Mouse (Mus musculus) adrenal gland, postnatal 4 days (tissue): ENCODE results near the gene Fads2. TPM values are rescaled to one million over a fixed set of nuclear protein-coding genes. Genes with fewer than 3 reads are reported as not detected.

Experiments
- DNase-seq, 2 experiments: peaks; one replicate each; pipeline ENCODE4 v3.0.0; 2021 to 2022; ENCODE audit warnings: low spot score in 2 of 2, mixed read lengths in 2 of 2
- total RNA-seq, 2 experiments: library from RNA; stranded (reverse); gene quantifications; 2 replicates each; pipeline ENCODE4 v1.2.3; 2021

Gene Fads2
- total RNA-seq, 2 experiments from 2014 or later = 385 to 397 TPM

DNA sequence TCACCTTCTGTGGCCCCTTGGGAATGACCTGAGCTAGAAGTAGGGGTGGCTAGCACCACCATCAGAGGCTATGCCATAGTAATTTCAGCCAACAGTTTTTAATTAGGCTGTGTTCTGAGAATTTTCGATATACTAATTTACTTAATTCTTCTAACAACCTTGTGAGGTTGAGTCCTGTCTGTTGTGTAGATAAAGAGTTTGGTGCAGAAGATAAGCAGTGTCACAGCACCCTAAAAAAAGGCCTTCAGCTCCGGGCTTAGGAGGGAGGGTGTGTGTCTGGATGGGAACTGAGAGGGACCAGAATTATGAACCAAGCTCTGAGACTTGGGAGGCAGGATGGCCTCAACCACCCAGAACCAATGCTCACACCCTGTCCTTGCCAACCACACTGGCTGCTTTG, 55.8 kb downstream of the Fads2 start:
- no peak for DNase-seq

DNA sequence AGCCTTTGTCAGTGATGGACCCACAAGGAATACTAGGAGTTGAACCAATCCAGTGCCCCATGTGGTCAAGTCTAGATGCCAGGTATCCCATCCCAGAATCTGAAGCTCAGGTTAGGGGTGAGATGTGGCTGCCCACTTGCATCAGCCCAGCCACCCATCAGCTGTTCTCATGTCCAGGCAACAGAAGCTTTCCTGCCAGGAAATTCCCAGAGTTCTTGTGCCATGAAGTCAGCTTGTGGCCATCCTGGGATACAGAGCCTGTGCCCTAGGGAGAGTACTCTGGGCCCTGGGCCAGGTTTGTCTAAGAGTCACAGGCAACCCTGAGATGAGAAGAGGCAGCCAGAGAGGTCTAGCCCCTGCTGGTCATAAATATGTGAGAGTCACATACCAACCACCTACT, 57.9 kb downstream of the Fads2 start:
- DNase-seq = no peak

DNA sequence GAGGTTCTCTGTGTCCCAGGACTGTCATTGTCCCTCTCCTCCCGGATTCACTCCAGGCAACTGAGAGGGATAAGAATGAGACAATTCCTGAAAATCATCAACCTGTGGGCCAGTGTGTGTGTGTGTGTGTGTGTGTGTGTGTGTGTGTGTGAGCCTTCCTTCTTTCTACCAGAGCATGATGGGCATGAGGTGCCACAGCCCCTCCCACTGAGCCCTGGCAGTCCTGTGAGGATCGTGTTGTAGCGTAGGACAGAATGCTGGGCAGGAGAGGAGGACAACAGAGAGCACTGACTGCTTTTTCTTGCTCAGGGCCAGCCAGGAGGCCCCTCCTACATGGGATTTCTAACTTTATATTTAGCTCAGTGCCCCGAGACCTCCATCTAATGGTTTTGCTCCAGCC, 58.7 kb downstream of the Fads2 start:
- no peak for DNase-seq

DNA sequence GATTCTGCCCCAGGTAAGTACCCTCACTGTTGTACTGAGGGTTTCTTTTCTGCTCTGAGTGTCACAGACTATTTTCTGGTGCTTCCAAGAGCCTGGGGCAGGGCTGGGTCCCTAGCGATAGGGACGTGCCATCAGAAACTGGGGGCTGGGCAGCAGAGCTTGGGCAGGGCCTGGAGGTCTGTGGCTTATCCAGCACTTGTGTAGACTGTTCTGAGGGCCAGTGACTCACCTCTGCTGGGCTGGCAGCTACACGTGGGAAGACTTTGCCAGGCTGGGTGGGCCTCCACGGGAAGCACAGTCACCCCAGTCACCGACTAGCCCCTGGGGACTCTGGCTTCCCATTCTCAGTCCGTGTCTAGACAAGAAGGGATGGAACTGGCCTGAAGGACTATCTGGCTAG, 59.3 kb downstream of the Fads2 start:
- no peak for DNase-seq

DNA sequence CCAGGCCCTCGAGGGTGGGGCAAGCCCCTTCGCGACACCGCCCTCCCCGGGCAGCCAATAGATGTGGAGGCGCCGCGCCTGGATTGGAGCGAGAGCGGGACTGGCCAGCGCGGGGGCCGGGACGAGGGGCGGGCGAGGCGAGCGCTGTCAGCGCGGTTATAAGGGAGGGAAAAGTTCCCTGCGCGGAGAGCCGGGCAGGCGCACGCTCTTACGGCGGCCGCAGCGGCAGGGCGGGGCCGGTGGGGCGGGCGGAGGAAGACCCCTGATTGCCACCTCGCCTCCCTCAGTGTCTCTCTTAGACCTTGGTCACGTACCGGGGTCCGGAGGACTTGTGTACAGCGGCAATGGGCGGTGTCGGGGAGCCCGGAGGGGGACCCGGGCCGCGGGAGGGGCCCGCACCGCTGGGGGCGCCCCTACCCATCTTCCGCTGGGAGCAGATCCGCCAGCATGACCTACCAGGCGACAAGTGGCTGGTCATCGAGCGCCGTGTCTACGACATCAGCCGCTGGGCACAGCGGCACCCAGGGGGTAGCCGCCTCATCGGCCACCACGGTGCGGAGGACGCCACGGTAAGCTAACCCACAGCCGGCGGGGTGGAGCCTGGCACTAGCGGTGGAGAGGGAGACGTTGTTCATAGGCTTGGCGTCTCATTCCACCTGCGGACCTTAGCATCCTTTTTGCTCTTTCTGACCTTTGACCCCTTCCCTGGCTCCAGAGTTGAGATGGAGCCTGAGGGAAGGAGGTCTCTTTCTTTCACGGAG, 60.0 kb downstream of the Fads2 start, which contains the start of gene Fads3:
Fads3 (plus strand) TSS at position 182 of the 761 bp plus-strand sequence.
- no peak for DNase-seq

DNA sequence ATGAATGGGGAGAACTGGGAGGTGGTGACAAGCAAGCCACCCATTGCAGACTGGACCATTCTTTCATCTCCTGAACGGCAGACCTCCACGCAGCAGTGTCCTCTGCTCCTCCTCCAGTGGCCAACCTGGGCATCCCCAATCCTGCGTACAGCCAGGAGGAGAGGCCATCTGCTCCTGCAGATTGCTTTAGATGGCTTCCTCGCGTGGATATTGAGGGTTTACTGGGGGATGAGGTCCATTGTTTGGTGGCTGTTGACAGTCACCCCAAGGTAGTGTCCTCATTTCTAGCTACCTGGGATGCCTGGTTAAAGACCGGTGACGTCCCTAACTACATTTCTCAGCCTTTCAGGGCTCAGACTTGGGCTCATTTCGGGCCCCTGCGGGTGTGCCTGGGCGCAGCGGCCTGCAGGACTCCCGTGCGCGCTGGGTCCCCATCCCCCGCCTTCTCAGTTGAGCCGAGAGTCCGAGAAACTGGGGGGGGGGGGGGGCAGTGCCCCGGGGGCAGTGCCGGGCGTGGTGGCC, 60.6 kb downstream of the Fads2 start:
- no peak for DNase-seq

DNA sequence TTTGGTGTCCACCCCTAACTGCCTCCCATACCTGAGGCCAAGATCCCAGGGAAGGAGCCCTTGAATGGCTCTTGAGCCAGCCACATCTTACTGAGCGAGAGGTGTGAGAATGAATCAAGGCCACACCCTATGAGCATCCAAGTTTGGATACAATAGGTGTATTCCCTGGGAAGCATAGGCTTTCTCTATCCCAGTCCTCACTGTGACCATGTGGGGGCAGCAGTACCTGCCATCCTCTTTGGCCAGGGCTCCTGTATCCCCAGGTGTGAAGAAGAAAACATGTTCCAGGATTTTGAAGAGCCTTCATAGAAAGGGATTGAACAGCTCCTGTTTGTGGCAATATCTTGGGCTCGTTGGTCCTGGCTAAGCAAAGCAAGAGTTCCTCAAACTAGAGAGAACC, 61.9 kb downstream of the Fads2 start:
- DNase-seq = no peak

DNA sequence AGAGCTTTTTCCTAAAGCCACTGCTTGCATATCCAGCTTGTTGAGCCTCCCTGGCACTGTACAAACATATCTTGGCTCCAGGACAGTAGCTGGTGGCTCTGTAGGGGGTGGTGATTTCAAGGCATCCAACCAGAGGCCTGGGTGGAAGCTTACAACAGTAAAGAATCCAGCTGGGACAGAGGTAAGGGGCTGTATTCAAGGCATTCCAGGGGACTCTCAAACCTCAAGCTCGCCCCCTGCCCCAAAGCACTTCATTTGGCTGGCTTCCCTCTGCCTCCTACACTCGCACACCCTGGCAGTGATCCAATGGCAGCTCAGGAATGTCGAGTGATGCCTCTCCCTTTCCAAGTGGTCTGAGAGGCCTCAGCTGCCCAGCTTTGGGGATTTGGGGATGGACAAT, 62.6 kb downstream of the Fads2 start:
- no peak for DNase-seq

DNA sequence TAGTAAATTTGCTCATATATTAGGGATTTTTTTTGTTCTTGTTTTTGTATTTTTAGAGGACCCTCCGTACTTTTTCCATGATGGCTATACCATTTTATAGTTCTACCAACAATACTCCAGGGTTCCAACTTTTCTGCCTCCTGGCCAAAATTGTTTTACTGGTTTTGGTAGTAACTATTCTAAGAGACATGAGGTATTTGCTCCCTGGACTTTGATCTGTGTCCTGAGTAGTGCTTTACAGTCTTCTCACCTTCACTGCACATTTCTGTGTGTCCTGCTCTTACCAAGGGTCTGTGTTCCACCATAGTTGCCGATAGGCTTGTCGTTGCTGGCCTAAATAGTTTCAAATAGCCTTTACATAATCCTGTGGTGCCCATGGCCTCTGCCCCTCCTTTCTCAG, 63.2 kb downstream of the Fads2 start:
- no peak for DNase-seq

DNA sequence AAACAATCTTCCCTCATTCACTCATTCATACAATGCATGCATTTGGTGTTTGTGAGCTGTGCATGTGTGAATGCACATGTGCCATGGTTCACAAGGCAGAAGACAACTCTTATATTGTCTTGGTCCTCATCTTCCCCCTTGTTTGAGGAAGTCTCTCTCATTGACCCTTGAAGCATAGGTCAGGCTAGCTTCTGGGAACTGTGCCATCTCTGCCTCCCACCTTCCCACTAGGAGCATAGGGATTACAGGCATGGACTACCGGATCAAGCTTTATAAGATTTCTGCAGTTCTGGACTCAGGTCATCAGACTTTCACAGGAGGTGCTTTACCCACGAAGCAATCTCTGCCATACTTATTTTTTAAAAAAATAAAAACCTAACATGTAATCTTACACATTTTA, 64.0 kb downstream of the Fads2 start:
- DNase-seq = no peak

DNA sequence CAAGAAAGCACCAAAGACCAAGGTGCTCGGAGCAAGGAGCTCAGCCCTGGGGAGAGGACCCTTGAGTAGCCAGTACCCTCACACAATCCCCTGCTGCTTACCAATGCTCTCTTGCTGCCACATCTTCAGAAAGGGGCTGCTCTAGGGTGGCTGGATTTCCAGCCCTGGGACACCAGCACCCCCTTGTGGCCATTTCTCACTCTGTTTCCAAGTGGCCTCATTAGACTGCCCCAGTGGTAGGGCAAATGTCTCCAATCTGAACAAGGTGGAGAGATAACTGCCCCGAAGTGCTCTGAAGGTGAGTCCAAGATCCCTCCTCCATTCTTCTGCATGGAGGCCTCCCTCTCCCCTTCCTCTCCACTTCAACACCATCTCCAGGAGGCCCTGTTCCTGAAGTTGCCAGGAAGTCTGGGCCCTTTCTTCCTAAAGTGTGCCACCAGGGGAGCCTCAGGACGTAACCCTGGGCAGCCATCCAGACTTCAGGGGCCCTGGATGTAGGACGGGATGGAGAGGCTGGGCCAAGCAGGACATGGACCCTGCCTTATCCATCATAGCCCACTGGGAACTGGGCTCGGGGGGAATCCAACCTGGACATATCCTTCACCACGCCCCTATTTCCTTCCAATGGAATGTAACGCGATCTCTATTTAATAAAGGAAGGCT, 66.6 kb downstream of the Fads2 start:
- DNase-seq = peak; percentile 66 to 80

DNA sequence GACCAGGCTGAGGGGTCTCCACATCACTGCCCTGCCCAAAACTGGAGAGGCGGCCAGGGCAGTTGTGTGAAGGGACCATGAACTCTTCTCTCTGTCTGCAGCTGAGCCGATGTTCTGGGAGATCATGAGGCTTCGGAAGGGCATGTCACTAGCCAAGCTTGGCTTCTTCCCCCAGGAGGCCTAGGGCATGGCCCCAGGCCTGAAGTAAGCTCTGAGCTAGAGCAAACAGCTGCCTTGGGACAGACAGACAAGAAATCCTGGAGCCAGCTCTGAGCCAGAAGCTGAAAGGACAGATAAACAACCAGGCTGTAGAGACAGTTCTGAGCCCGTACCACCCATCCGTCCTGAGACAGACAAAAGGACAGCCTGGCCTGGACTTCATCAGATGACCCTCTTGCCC, 67.2 kb downstream of the Fads2 start:
- DNase-seq = no peak

DNA sequence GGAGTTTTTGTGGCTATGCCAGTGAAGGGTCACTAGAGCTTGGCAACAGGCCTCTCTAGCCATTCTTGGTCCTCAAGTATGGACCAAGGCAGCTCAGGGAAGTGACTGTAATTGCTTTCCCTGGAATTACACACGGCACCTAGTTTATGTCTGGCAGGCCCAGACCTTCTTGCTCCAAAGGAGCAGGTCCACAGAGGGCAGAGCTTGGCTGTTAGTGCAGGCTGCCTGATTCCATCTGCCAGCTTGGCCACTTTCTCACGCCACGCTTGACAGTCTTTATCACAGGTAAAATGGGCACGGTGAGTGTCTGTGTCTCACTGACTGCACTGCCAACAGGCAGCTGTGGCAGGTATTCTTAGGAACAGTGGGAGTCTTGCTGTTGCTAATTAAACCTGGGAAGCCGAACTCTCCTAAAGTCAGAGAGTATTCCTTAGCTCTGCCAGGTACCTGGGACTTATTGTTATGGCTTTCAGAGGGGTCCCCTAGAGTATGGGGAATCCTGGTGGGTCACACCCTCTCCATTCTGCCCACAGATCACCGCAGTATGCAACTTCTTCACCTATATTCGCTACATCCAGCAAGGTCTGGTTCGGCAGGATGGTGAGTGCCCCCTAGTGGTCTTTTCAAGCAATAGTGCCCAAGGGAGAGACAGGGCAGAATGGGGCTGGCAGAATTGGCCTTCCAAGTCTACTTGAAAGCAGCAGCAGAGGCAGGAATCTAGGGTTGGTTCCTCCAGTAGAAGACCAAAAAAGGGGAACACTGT, 68.2 kb downstream of the Fads2 start:
- DNase-seq = no peak

DNA sequence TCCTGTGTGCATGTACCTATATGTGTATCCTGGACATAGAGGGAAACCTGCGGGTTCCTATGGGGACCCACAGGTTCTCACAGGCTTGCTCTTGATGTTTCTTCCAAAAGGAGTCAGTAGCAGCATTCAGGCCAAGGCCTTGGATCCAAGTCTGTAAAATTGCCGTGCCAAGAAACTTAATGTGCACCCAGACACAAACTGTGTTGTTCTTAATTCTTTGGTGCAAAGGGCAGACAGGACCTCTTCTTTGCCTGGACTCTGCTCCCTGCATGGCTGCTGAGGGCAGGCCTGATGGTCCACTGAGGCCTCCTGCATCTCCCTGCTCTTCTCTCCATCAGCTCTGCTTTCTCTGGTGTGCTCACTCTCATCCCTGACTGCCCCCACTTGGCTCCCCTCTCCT, 71.8 kb downstream of the Fads2 start:
- no peak for DNase-seq

DNA sequence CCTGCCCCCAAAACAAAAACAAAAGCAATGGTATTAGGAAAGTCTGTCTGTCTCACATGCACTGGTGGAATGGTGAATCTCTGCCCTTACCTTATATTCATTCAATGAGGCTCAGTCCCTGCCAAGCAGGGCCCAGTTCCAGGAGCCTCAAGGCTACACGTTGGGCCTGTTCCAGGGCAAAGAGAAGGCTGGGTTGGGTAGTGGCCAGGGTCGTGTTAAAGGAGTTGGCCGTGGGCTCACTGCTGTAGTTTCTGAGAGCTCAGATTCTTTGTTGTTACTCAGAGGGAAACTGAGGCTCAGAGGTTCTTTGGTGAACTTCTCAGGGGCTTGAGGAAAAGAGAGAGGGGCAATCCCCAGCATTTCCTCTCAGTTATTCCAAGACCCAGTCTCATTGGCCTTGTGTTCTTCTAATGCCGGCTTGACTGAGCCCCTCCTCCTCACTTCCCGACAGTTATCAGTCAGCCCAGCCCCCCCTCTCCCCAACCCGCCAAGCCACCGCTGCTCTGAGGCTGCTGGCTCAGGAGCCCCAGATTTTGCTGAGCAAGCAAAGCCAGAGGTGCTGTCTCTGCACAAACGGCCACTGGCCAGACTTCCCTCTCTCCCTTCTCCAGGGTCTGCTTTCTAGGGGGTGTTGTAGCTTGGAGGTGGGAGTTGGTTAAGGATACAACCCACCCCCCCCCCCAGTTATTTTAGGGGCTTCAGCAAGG, 76.2 kb downstream of the Fads2 start:
- DNase-seq = peak in 1 of 2 experiments; percentile 66

DNA sequence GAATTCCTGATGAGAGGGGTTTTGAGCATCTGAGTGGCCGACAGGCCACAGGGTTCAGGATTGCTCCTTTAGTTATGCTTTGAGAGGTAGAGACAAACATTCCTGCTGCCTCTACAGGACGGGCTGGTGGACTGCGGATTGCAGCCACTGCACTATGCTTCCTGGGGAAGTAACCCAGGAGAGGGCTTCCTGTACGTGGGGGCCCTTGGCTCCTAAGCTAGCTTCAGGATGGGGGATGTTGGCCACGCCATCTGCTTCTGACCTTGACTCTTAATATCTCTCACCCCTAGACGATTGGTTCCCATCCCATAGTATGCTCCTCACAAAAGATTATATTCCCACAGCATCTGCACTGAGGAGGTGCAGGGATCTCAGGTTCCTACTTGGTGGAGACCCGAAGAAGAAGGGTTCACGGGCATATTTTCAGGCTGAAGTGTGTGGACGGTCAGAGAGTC, 78.2 kb downstream of the Fads2 start:
- no peak for DNase-seq

DNA sequence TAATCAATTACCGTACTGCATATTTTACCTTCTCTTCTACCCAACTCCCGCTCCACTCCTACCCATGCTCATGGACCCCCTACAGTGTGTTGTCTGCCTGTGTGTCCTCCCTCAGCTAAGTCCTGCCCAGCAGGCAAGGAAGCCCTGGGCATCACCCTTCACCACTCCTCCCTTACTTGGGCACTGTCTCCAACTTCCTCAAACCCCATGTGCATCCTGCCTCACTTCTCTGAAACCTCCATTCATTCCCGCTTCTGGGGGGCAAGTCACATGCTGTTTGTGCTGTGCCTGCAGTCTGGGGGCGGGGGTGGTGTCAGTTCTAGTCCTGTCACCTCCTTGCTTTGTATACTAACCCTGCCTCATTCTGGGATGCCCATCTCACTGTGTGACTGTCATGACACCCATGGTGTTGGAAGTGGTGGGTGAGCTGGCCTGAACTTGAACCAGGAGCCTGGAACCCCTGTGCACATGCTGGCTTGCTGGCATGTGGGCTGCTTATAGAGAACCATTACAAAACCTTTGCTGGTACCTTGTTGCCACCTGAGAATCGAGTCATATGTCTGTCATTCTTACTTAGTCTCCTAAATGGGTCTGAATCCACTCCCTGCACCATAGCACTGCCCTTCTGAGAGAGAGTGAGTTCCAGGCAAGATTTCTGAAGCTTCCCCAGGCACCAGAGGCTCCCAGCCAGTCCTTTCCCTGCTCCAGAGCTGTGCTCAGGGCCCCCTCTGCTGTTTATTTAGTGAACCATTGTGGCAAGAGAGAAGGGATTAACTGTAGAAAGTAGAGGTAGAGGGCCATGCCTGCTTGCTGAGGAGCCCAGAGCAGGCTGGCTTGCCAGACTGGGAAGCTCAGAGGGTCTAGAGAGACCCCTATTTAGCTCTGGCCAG, 78.9 kb downstream of the Fads2 start:
- no peak for DNase-seq

DNA sequence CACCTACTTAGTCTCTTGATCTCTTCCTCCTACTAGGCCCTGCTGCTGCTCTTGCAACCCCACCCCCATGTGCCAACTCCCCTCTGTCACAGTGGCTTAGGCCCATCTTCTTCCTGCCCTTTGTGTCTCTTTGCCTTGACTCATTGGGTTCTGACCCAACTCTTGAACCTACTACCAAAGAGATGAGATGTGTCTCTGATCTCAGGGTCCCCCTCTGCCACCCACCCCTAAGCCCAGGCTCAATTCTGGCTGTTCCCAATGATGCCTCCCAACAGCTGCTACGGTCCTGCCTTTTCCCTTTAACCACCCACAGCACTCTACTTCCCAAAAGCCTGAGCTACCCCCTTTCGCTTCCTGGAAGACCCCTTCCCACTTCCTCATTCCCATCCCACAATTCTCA, 79.6 kb downstream of the Fads2 start:
- no peak for DNase-seq

DNA sequence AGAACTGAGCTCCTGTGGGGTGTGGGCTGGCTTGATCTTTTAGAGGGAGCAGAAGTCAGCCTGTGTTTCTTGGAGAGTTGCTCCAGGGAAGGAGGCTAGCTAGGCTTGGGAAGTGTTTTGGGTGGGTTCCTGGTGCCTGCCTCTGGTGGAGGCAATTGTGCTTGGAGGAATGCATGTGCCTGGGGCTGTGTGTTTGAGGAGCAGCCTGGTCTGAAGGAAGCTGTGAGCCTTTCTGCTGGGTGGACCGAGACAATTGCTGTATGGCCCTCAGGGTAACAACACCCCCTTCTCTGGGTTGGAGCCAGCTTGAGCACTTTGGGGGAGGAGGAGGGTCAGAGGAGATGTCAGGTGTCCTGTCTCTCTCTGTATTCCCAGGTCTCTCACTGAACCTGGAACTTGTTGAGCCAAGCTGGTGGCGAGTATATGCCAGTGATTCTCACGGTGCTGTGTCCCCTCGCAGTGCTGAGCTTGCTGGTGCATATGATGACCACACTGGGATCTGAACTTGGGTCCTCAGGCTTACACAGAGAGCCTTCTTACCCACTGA, 82.3 kb downstream of the Fads2 start:
- DNase-seq = no peak

DNA sequence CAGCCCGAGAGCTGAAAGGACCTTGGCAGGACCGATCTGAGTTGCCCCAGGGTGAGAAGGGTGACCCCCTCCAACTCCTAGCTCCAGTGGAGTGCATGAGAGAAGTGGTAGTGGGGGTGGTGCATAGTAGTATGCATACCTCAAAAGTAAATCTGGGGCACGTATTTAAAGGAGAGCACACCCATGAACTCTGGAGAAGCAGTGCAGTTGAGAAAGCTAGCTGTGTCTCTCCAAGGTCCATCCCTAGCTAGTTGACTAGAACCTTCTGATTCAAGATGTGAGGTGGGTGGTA, 83.1 kb downstream of the Fads2 start:
- DNase-seq = no peak
